Mouse (Mus musculus) monocyte, adult 2 months (primary cell): ENCODE data around the gene Fam210b.
"Not testable (repeated sequence)": the region's sequence is repeated elsewhere in the genome, so short reads cannot be mapped to it uniquely, and the experiment has no call there.

Experiments used
- DNase-seq, 2 experiments: peaks; one replicate each; pipeline ENCODE4 v3.0.0; 2022; ENCODE audit warnings: low spot score in 2 of 2, low read depth in 1 of 2

Gene Fam210b

DNA sequence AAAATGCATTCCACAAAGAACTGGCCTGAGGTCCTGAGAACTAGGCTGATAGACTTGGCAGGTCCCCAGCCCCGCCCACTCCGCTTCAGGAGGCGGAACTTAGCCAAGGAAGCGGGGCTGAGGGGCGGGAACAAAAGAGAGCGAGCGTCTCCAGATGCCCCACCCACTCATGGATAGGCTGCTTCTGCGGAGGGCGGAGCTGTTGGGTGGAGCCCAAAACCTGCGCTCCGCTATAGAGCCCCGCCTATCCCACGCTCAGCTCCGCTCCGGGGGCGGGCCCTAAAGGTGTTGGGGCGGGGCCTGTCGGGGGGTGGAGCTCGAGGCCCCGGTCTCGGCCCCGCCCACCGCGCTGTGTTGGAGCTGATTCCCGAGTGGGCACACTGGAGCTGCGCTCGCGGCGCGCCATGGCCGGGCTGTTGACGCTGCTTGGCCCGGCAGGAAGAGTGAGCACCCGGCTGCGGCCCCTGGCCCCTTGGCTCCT lies at the start of gene Fam210b:
Fam210b (plus strand) TSS at position 308 of the 481 bp plus-strand sequence.
- DNase-seq = peak; percentile 89 to 92

- DNase-seq = no peak
Observed at GRCm38 (mm10) chr2:172298083-172298482, 47.3 kb upstream of the Fam210b start.

DNA sequence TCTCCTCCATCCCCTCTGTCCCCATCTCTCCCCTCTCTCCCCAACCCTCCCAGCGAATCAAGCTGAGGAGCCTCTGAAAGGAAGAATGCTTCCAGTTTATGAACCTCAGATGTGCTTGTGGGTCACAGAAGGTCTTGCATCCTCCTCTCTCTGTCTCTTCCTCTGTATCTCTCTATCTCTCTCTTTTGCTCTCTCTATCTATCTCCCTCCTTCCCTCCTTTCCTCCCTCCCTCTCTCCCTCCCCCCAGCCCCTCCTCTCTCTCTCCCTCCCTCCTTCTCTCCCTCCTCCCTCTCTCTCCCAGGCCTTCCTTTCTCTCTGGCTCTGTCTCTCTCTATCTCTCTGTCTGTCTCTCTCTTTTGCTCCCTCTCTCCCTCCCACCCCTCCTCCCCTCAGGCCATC lies 46.8 kb upstream of the Fam210b start:
- no peak for DNase-seq

DNA sequence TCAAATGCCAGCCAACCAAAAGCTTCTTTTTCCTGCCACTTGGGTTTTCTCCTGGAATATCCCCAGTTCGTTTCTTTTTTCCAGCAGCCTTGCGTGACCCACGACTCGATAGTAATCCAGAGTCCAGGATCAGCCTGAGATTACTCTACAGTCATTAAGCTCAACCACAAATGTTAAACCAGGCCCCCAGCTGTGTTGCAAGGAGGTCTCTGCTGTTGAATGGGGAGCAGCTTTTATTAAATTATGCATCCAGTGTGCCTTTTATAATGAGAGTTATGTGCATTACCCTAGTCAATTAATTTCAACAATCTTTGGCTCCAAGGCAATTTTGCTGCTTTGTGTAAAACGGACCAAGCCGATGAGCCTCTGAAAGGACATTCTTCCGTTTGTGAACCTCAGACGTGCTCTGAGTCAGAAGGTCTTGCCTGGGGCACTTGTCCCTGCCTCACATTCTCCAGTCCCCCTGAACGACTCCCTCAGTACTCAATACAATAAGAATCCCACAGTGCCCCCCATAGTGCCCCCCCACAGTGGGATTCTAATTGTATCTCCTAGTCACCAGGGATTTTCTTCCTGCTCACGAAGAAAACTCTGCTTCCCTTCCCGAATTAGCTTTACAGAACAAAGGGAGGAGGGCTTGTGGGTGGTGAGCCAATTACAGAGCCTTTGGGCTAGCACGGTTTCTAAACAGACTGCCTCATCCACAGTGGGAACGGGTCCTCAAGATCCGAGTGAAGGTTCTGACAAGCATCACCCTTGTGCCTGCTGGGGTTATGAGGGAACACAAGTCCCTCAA lies 46.0 kb upstream of the Fam210b start:
- no peak for DNase-seq

- DNase-seq = no peak
Observed at GRCm38 (mm10) chr2:172302396-172302795, 43.0 kb upstream of the Fam210b start.

GRCm38 (mm10) chr2:172304118-172304708 lies 41.2 kb upstream of the Fam210b start:
- DNase-seq = no peak

DNA sequence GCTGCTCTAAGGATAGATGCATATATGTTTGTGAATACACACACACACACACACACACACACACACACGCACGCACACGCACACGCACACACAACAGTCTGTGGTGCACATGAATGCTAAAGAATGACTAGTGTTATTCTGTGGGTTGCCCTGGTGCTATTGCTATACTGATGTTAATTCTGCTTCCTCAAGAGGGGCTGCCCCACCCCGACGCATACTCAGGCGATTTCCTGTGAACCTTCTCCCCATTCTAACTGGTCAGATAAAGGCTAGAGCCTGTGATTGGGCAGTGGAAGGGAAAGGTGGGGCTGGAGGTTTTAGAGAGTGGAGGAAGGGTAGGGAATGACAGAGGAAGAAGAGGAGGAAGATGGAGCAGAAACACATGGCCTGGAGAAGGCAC lies 39.8 kb upstream of the Fam210b start:
- DNase-seq = not testable (repeated sequence)

DNA sequence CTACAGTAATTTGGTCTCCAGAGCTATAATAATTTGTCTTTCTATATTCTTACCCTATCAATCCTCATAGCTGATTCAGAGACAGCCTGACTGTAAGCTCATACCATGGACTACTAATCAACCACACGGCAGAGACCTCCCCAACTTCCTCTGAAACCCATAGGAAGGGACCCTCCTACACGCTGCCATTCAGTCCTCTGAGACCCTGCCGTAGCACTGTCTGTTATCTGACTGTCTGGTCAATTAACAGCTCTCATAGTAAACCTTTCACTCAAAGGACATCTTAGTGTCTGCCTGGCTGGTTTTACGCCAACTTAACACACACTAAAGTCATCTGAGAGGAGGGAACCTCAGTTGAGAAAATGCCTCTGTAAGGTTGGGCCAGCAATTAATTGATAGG lies 38.8 kb upstream of the Fam210b start:
- DNase-seq = no peak

- no peak for DNase-seq
Observed at GRCm38 (mm10) chr2:172311731-172312130, 33.6 kb upstream of the Fam210b start.

DNA sequence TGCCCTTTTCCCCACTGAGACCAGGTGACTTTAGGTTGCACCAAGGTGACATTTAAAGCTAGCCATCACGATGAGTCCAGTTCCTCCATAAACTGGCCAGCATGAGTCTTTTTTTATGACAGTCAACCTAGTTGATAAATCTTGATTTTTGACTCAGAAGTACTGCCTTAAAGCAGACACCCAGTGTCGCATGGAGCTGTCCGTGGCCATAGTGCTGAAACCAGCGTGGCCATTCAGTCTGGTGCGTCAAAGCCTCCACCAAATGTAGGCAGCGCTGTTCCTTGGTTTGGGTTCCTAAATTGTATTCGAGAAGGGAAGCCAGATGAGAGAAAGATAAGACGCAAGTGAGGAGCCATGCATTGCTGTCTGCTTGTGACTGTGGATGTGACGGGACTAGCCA lies 24.5 kb upstream of the Fam210b start:
- DNase-seq = no peak

DNA sequence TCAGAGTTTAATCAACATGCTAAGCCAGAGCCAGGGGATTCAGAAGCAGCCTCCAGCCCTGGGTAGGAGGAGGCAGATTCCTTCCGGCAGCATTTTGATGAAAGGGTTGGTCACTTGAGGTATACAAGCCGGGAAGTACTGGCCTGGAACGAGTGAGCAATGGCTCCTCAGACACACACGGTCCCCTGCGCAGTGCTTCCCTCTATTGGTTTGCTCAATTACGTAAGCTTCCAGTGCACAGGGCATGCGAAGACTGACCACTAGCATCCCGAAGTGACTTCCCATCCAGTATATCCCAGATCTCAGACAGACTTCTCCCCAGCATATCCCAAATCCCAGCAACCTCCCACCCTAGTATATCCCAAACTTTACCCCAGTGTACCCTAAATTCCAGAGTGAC lies 17.1 kb upstream of the Fam210b start:
- DNase-seq = no peak

DNA sequence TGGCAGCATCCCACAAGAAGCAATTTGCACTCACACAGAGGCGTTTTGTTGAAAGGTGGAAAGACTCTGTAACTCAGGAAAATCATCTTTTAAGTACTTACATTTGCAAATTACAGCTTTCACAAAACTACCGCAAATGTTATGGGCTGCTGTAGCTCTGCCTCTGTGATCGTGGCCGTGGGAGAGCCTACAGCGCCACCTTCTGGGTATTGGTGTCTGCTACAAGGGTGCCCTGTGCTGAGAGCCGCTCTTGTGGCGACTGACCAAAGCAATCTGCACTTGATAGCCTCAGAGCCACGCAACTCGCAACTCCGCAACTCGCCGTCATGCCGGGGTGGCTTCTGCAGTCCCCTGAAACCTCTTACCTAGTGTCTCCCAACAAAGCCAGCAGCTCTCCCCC lies 16.2 kb upstream of the Fam210b start:
- DNase-seq = no peak

- no peak for DNase-seq
Observed at GRCm38 (mm10) chr2:172338206-172338942, 7.0 kb upstream of the Fam210b start.

DNA sequence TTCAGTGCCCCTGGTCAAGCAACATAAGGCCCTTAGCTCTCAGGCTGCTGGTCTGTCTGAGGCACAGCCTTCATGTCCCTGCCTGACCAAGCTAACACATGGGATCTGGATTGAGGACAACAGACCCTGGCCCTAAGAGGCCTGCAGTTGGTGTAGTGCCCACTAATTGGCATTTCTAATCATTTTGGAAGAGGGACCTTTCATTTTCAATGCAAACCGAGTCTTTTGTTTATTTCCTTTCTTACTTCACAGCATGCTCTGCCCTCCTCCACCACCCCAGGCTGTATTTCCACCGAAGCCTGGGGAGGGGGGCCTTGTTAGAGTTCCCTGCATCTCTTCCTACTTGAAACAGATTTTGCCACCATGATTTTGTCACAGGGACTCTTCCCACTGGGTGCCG lies 4.4 kb upstream of the Fam210b start:
- no peak for DNase-seq

- no peak for DNase-seq
Observed at GRCm38 (mm10) chr2:172341606-172342005, 3.8 kb upstream of the Fam210b start.

DNA sequence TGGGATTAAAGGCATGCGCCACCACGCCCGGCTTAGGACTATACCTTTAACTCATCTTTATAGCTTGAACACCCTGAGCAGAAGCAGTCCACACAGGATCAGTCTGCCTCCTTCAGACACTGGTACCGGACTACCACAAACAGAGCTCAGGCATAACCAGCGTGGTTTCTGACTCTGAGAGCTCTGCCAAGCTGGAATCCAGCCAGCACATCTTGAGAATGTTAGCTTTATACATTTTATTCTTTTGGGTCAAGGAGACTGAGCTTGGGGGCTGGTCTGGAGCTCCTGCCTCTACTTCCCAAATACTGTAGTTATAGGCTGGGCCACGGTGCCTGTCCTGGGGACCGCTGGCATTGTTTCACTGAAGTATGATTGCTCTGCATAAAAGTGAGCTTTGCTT lies 1.6 kb upstream of the Fam210b start:
- no peak for DNase-seq

- no peak for DNase-seq
Observed at GRCm38 (mm10) chr2:172344669-172345068, 696 bp upstream of the Fam210b start.

DNA sequence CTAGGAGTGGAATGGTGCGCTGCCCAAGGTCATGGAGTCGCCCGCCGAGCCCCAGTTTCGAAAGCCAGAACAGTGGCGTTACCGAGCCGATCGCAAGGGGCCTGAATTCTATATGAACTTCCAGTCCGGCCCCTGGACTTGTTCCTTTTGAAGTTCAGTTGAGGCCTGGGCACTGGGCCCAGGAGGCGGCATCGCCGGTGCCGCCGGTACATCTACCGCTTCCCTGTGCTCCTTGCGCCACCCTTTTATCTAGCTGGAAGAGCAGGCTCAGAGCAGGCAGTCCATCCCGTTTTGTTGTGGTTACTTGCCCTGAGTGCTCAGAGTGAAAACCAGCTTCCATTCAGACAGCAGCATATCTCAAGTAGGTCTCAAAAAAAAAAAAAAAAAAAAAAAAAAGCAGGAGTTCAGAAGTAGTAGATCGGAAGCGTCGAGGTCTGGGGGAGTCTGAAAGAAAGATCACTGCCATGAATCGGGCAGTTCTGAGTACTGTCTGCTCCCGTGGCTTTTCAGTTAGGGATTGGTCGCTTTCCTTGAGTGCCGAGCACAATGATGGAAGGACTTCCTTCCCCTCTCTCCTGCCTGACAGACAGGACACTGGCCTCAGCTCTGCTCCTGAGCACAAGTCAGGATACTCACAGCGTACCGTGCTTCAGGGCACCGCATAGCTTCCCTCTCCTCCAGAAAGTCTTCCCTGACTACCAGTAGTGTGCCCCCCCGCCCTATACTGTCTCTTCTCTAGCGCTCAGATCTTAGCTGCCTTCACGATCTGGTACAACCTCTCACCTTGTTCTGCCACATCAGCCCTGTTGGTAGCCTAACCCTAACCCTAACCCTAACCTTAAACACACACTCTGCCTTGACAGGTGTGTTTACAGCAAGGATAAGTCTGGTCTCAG lies 917 bp downstream of the Fam210b start:
- DNase-seq = no peak

- no peak for DNase-seq
Observed at GRCm38 (mm10) chr2:172346933-172347611, 1.7 kb downstream of the Fam210b start.

- no peak for DNase-seq
Observed at GRCm38 (mm10) chr2:172348297-172348950, 3.1 kb downstream of the Fam210b start.
